Mouse (Mus musculus): ENCODE data around the gene Timp2. TPM values are rescaled to one million over a fixed set of nuclear protein-coding genes. Genes with fewer than 3 reads are reported as not detected.

Gene Timp2
- polyA plus RNA-seq, 1 experiment from 2014 or later, result 107 TPM

- Histone ChIP-seq H3K36me3 (ENCODE audit: insufficient read depth, low read length) (peaks cover 65% of the 10 kb centered on the region; the same call in 1 of the 2 replicates), H3K4me3 (ENCODE audit: low read depth, low read length) (no peak overlapping the region), H3K9me3 (ENCODE audit: low read length) (no peaks in the 10 kb centered on the region), H3K27me3 (replicated peaks; ENCODE audit: insufficient read depth, low read length) (no peaks in the 10 kb centered on the region), H3K4me1 (ENCODE audit: insufficient read depth, low read depth, low read length) (no peaks in the 10 kb centered on the region), H3K9ac (replicated peaks; ENCODE audit: low read depth) (no peak overlapping the region), H3K4me2 (replicated peaks; ENCODE audit: low read depth, low read length) (no peak overlapping the region), H3K27ac (ENCODE audit: low read length) (no peak overlapping the region)
- ATAC-seq (no peak), DNase-seq (ENCODE audit: low spot score) (no peak)
- TF ChIP-seq CTCF (IDR thresholded peaks at IDR 0.05) (no peak), EP300 (IDR thresholded peaks at IDR 0.05) (no peak)
- 91% methylated on average over 9 of the region's 9 CpGs for WGBS
Measured at GRCm38 (mm10) chr11:118275092-118275491, 80.4 kb downstream of the Timp2 start.

DNA sequence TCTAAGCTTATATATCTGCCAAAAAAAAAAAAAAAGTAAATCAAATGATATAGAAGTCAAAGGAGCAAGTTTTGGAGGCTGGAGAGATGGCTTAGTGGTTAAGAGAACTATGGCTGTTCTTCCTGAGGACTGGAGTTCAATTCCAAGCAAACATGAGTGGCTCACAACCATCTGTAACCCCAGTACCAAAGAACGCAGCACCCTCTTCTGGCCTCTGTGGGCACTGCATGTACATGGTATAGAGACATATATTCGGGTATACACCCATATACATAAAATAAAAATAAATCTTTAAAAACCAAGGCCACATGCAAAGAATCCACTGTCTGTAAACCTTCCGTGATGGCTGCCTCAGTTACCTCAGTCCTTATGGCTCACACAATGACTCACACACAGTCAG is 85.7 kb downstream of the Timp2 start:
- DNase-seq (ENCODE audit: low spot score) (no peak), ATAC-seq (no peak)
- Histone ChIP-seq H3K4me1 (ENCODE audit: insufficient read depth, low read depth, low read length) (no peaks in the 10 kb centered on the region), H3K4me3 (ENCODE audit: low read depth, low read length) (no peak overlapping the region), H3K27me3 (replicated peaks; ENCODE audit: insufficient read depth, low read length) (no peaks in the 10 kb centered on the region), H3K4me2 (replicated peaks; ENCODE audit: low read depth, low read length) (no peak overlapping the region), H3K9ac (replicated peaks; ENCODE audit: low read depth) (no peak overlapping the region), H3K9me3 (ENCODE audit: low read length) (no peaks in the 10 kb centered on the region), H3K36me3 (ENCODE audit: insufficient read depth, low read length) (peaks cover 74% of the 10 kb centered on the region; the same call in 1 of the 2 replicates), H3K27ac (ENCODE audit: low read length) (no peak overlapping the region)
- WGBS, result 95% methylated on average over 3 of the region's 3 CpGs
- TF ChIP-seq EP300 (IDR thresholded peaks at IDR 0.05), result no peak
- peak; percentile 48 for TF ChIP-seq CTCF (IDR thresholded peaks at IDR 0.05)

- ATAC-seq (no peak), DNase-seq (ENCODE audit: low spot score) (no peak)
- Histone ChIP-seq H3K4me2 (replicated peaks; ENCODE audit: low read depth, low read length) (no peak overlapping the region), H3K9ac (replicated peaks; ENCODE audit: low read depth) (no peak overlapping the region), H3K4me1 (ENCODE audit: insufficient read depth, low read depth, low read length) (no peaks in the 10 kb centered on the region), H3K36me3 (ENCODE audit: insufficient read depth, low read length) (peaks cover 70% of the 10 kb centered on the region), H3K27me3 (replicated peaks; ENCODE audit: insufficient read depth, low read length) (no peaks in the 10 kb centered on the region), H3K4me3 (ENCODE audit: low read depth, low read length) (no peak overlapping the region), H3K27ac (ENCODE audit: low read length) (no peak overlapping the region), H3K9me3 (ENCODE audit: low read length) (no peaks in the 10 kb centered on the region)
- TF ChIP-seq CTCF (IDR thresholded peaks at IDR 0.05) (0 out of 2 replicates have a peak, but pooled peaks have one; percentile 26), EP300 (IDR thresholded peaks at IDR 0.05) (no peak)
- 86% methylated on average over 7 of the region's 7 CpGs for WGBS
Measured at GRCm38 (mm10) chr11:118266666-118267046, 88.9 kb downstream of the Timp2 start.

DNA sequence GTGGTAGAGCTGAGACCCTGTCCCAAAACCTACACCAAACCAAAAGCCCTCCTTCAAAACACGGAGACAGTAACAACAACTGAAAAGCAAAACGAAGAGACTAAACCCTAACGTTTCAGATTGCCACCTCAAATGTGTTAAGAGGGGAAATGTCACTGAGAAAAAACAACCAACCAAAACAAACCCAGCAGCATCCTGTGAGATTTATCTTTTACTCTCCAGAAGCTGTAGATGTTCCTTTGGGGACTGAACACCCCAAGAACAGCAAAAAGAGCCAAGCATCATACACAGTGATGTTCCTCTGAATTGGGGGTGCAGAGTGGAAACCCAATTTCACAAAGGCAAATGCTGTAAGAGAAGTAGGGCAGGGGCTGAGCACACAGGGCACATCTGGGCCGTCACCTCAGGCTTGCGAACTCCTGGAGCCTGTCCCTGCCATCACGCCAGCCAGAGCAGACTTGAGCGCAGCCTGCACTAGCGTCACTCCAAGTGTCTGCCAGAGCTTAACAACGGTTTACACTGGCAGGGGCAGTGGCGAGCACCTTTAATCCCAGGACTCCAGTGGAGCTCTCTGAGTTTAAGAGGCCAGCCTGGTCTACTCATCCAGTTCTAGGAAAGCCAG is 89.4 kb downstream of the Timp2 start:
- no peak for ATAC-seq
- TF ChIP-seq EP300 (IDR thresholded peaks at IDR 0.05), result no peak
- Histone ChIP-seq H3K4me2 (replicated peaks; ENCODE audit: low read depth, low read length) (no peak overlapping the region), H3K9ac (replicated peaks; ENCODE audit: low read depth) (no peak overlapping the region), H3K27ac (ENCODE audit: low read length) (no peak overlapping the region), H3K4me1 (ENCODE audit: insufficient read depth, low read depth, low read length) (no peaks in the 10 kb centered on the region), H3K27me3 (replicated peaks; ENCODE audit: insufficient read depth, low read length) (no peaks in the 10 kb centered on the region), H3K9me3 (ENCODE audit: low read length) (no peaks in the 10 kb centered on the region), H3K4me3 (ENCODE audit: low read depth, low read length) (no peak overlapping the region), H3K36me3 (ENCODE audit: insufficient read depth, low read length) (peaks cover 70% of the 10 kb centered on the region)
- WGBS, result 90% methylated on average over 10 of the region's 10 CpGs
- DNase-seq (ENCODE audit: low spot score), result no peak

GRCm38 (mm10) chr11:118265621-118266020 is 89.9 kb downstream of the Timp2 start:
- ATAC-seq (no peak), DNase-seq (ENCODE audit: low spot score) (no peak)
- H3K4me1 ChIP-seq (ENCODE audit: insufficient read depth, low read depth, low read length), result no peaks in the 10 kb centered on the region
- H3K36me3 ChIP-seq (ENCODE audit: insufficient read depth, low read length), result peaks cover 69% of the 10 kb centered on the region
- no peaks in the 10 kb centered on the region for H3K9me3 ChIP-seq (ENCODE audit: low read length)
- no peaks in the 10 kb centered on the region for H3K27me3 ChIP-seq (replicated peaks; ENCODE audit: insufficient read depth, low read length)
- WGBS, result 80% methylated on average over 11 of the region's 11 CpGs
- TF ChIP-seq EP300 (IDR thresholded peaks at IDR 0.05) (no peak), CTCF (IDR thresholded peaks at IDR 0.05) (no peak)
- H3K27ac ChIP-seq (ENCODE audit: low read length), result no peak overlapping the region
- no peak overlapping the region for H3K4me3 ChIP-seq (ENCODE audit: low read depth, low read length)
- H3K9ac ChIP-seq (replicated peaks; ENCODE audit: low read depth), result no peak overlapping the region
- H3K4me2 ChIP-seq (replicated peaks; ENCODE audit: low read depth, low read length), result no peak overlapping the region

DNA sequence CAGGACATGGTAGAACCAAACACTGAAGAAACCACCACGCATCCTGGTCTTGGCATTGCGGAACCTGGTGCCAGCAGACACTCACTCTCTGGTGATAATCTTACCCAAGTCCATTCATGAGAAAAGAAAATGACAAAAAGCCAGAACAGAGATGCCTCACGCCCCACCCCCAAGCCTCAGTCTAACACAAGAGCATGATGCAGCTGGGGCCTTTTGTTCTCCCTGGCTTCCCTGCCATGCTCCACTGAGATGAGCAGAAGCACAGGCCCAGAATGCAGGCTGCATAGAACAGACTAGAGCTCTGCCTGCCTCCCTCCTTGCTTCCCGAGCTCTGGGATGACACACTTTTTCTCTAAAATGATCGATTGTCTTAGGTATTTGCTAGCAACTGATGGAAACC is 92.4 kb downstream of the Timp2 start:
- no peak for DNase-seq (ENCODE audit: low spot score)
- H3K36me3 ChIP-seq (ENCODE audit: insufficient read depth, low read length), result peaks cover 66% of the 10 kb centered on the region
- WGBS, result 92% methylated on average over 5 of the region's 5 CpGs
- ATAC-seq, result no peak
- H3K9ac ChIP-seq (replicated peaks; ENCODE audit: low read depth), result no peak overlapping the region
- no peak overlapping the region for H3K4me2 ChIP-seq (replicated peaks; ENCODE audit: low read depth, low read length)
- no peak overlapping the region for H3K4me3 ChIP-seq (ENCODE audit: low read depth, low read length)
- no peaks in the 10 kb centered on the region for H3K9me3 ChIP-seq (ENCODE audit: low read length)
- TF ChIP-seq CTCF (IDR thresholded peaks at IDR 0.05), result no peak
- no peak for TF ChIP-seq EP300 (IDR thresholded peaks at IDR 0.05)
- H3K27me3 ChIP-seq (replicated peaks; ENCODE audit: insufficient read depth, low read length), result no peaks in the 10 kb centered on the region
- no peaks in the 10 kb centered on the region for H3K4me1 ChIP-seq (ENCODE audit: insufficient read depth, low read depth, low read length)
- H3K27ac ChIP-seq (ENCODE audit: low read length), result no peak overlapping the region

GRCm38 (mm10) chr11:118260081-118260480 is 95.5 kb downstream of the Timp2 start:
- Histone ChIP-seq H3K36me3 (ENCODE audit: insufficient read depth, low read length) (peaks cover 52% of the 10 kb centered on the region), H3K4me2 (replicated peaks; ENCODE audit: low read depth, low read length) (no peak overlapping the region), H3K9me3 (ENCODE audit: low read length) (no peaks in the 10 kb centered on the region), H3K4me1 (ENCODE audit: insufficient read depth, low read depth, low read length) (no peaks in the 10 kb centered on the region; the same call in 1 of the 2 replicates), H3K4me3 (ENCODE audit: low read depth, low read length) (no peak overlapping the region), H3K9ac (replicated peaks; ENCODE audit: low read depth) (no peak overlapping the region), H3K27me3 (replicated peaks; ENCODE audit: insufficient read depth, low read length) (no peaks in the 10 kb centered on the region), H3K27ac (ENCODE audit: low read length) (no peak overlapping the region)
- ATAC-seq, result no peak
- 79% methylated on average over 8 of the region's 8 CpGs for WGBS
- no peak for DNase-seq (ENCODE audit: low spot score)
- TF ChIP-seq CTCF (IDR thresholded peaks at IDR 0.05) (no peak), EP300 (IDR thresholded peaks at IDR 0.05) (no peak)

Measured in lung, postnatal 0 days (tissue).